Mouse (Mus musculus): ENCODE measurements around the gene Zbtb1.

DNA sequence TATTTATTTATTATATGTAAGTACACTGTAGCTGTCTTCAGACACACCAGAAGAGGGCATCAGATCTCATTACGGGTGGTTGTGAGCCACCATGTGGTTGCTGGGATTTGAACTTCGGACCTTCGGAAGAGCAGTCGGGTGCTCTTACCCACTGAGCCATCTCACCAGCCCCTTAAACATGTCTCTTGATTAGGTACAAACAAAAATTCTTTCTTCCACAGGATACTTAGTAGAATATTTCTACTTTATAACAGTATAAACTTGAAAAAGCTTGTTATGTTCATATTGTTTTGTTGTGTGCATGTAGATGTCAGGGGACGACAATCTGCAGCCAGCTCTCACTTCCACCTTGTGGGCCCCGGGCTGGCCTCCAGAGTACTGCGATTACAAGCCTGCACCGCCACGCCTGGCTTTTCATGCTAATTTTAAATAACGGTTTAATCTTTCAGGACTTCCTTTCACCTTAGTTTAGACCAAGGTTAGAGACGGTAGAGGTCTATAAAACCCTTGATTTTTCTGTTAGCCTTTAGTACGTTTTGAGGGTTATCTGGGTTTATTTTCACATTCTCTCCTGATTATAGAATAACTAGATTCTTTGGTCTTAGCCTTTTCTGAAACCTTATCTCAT is 45.4 kb downstream of the Zbtb1 start:
- TF ChIP-seq POLR2A (IDR thresholded peaks at IDR 0.05; ENCODE audit: insufficient read depth, low read depth, low read length) (no peak), CTCF (IDR thresholded peaks at IDR 0.05) (no peak), EP300 (IDR thresholded peaks at IDR 0.05; ENCODE audit: insufficient read depth, low read depth, low read length) (no peak)
